ENCODE assay signal across 22 mouse cellular contexts in genomic region chr17:46590439-46590838, GRCm38 (mm10). TPM values are rescaled to one million over a fixed set of nuclear protein-coding genes. Genes with fewer than 3 reads are reported as not detected.
DNase-seq lines count a peak whose midpoint lies in the region; ATAC-seq and TF ChIP-seq lines count a peak whose summit lies in the region.
"Had no signal": no experiment of that assay in that cellular context is flagged by ENCODE, and none has a peak within 500 bp of the region (broad histone marks: within the 10 kb centered on the region; RNA-seq: fewer than 3 reads in every experiment).

No protein-coding gene starts in this region.

- TF ChIP-seq CTCF in intestine, postnatal 0 days (IDR thresholded peaks at IDR 0.05; ENCODE audit: low read depth) = no peak
- TF ChIP-seq CTCF in lung, postnatal 0 days (IDR thresholded peaks at IDR 0.05) = no peak
- no peak for TF ChIP-seq CTCF in lung, adult 2 months (IDR thresholded peaks at IDR 0.05; ENCODE audit: insufficient read depth, low read length)
- TF ChIP-seq CTCF in liver, postnatal 0 days (IDR thresholded peaks at IDR 0.05; ENCODE audit: low read depth) = no peak
- no peak for TF ChIP-seq CTCF in forebrain, postnatal 0 days (IDR thresholded peaks at IDR 0.05; ENCODE audit: low read depth)

- peak; percentile 50 for DNase-seq in lung, postnatal 0 days (ENCODE audit: low spot score)
- no peak for DNase-seq in lung, adult 2 months
- peak; percentile 53 for DNase-seq in liver, postnatal 0 days
- no peak for DNase-seq in right cerebral cortex, postnatal 25 days
- no peak for DNase-seq in forebrain, postnatal 0 days
- DNase-seq: adrenal gland, postnatal 10 days; cerebellum, adult 8-10 months; gastrocnemius, adult 2 months; layer of hippocampus, adult 9-11 months; left cerebral cortex, postnatal 4 days; retina, postnatal 1 day; right cerebral cortex, postnatal 4 days had no signal

- ATAC-seq in intestine, embryonic 15.5 days = peak; percentile 52
- ATAC-seq in intestine, postnatal 0 days = no peak; the same call in 1 of the 2 replicates
- ATAC-seq in lung, postnatal 0 days = no peak
- peak; percentile 74 for ATAC-seq in liver, postnatal 0 days
- no peak for ATAC-seq in erythroblast, adult 5-6 weeks (replicated peaks; ENCODE audit: low FRiP score, poor library complexity, severe bottlenecking)
- no peak for ATAC-seq in forebrain, postnatal 0 days
- ATAC-seq: midbrain, embryonic 15.5 days had no signal

- WGBS in intestine, embryonic 15.5 days = 65% methylated on average over 7 of the region's 7 CpGs
- WGBS in intestine, postnatal 0 days = 56% methylated on average over 7 of the region's 7 CpGs
- WGBS in lung, postnatal 0 days = 76% methylated on average over 7 of the region's 7 CpGs
- 77% methylated on average over 7 of the region's 7 CpGs for WGBS in lung, adult 2 months
- WGBS in liver, postnatal 0 days (ENCODE audit: insufficient replicate concordance) = 55% methylated on average over 7 of the region's 7 CpGs
- 86% methylated on average over 7 of the region's 7 CpGs for WGBS in forebrain, postnatal 0 days

- H3K9me3 ChIP-seq in intestine, embryonic 15.5 days = no peaks in the 10 kb centered on the region
- no peaks in the 10 kb centered on the region for H3K9me3 ChIP-seq in intestine, postnatal 0 days (ENCODE audit: control insufficient read depth)
- no peaks in the 10 kb centered on the region for H3K9me3 ChIP-seq in lung, postnatal 0 days (ENCODE audit: low read length)
- H3K9me3 ChIP-seq in liver, postnatal 0 days (ENCODE audit: low read length) = no peaks in the 10 kb centered on the region
- no peaks in the 10 kb centered on the region for H3K9me3 ChIP-seq in forebrain, postnatal 0 days (ENCODE audit: low read length)
- H3K9me3 ChIP-seq: embryonic facial prominence, embryonic 15.5 days; hindbrain, embryonic 13.5 days; limb, embryonic 15.5 days; midbrain, embryonic 15.5 days; neural tube, embryonic 12.5 days had no signal

- no peak for TF ChIP-seq POLR2A in lung, adult 2 months (IDR thresholded peaks at IDR 0.05; ENCODE audit: borderline replicate concordance, extremely low read depth, low read depth, low read length)

- H3K9ac ChIP-seq in intestine, embryonic 15.5 days = no peak overlapping the region
- no peak overlapping the region for H3K9ac ChIP-seq in intestine, postnatal 0 days (ENCODE audit: low read depth, low read length)
- H3K9ac ChIP-seq in lung, postnatal 0 days (replicated peaks; ENCODE audit: low read depth) = no peak overlapping the region
- H3K9ac ChIP-seq in liver, postnatal 0 days (replicated peaks) = no peak overlapping the region
- H3K9ac ChIP-seq in forebrain, postnatal 0 days = no peak overlapping the region
- H3K9ac ChIP-seq: embryonic facial prominence, embryonic 15.5 days; hindbrain, embryonic 13.5 days; limb, embryonic 15.5 days; midbrain, embryonic 15.5 days; neural tube, embryonic 12.5 days had no signal

- no peaks in the 10 kb centered on the region for H3K27me3 ChIP-seq in intestine, embryonic 15.5 days (replicated peaks)
- H3K27me3 ChIP-seq in intestine, postnatal 0 days (replicated peaks; ENCODE audit: control insufficient read depth, insufficient read depth, low read length) = no peaks in the 10 kb centered on the region
- no peaks in the 10 kb centered on the region for H3K27me3 ChIP-seq in lung, postnatal 0 days (replicated peaks; ENCODE audit: insufficient read depth, low read length)
- no peaks in the 10 kb centered on the region for H3K27me3 ChIP-seq in liver, postnatal 0 days (ENCODE audit: insufficient read depth, low read length)
- H3K27me3 ChIP-seq in forebrain, postnatal 0 days (ENCODE audit: insufficient read depth, low read length) = no peaks in the 10 kb centered on the region
- H3K27me3 ChIP-seq: embryonic facial prominence, embryonic 15.5 days; hindbrain, embryonic 13.5 days; limb, embryonic 15.5 days; midbrain, embryonic 15.5 days; neural tube, embryonic 12.5 days had no signal

- peaks cover 14% of the 10 kb centered on the region for H3K36me3 ChIP-seq in intestine, embryonic 15.5 days
- peaks cover 25% of the 10 kb centered on the region for H3K36me3 ChIP-seq in intestine, postnatal 0 days (ENCODE audit: control insufficient read depth, insufficient read depth)
- H3K36me3 ChIP-seq in lung, postnatal 0 days (ENCODE audit: insufficient read depth, low read length) = peaks cover 9% of the 10 kb centered on the region
- 0 out of 2 replicates have a peak, but pooled peaks cover 2% of the 10 kb centered on the region for H3K36me3 ChIP-seq in liver, postnatal 0 days (replicated peaks; ENCODE audit: insufficient read depth, low read length)
- H3K36me3 ChIP-seq in forebrain, postnatal 0 days (ENCODE audit: insufficient read depth) = peaks cover 31% of the 10 kb centered on the region; the same call in 1 of the 2 replicates

- no peak overlapping the region; the same call in 1 of the 2 replicates for H3K27ac ChIP-seq in intestine, embryonic 15.5 days
- no peak overlapping the region for H3K27ac ChIP-seq in intestine, postnatal 0 days (ENCODE audit: low read depth, low read length)
- 0 out of 2 replicates have a peak overlapping the region, but pooled peaks have one; percentile 14 for H3K27ac ChIP-seq in lung, postnatal 0 days (ENCODE audit: low read length)
- H3K27ac ChIP-seq in liver, postnatal 0 days (ENCODE audit: low read depth) = peak overlapping the region; percentile 39; the same call in 1 of the 2 replicates
- no peak overlapping the region for H3K27ac ChIP-seq in forebrain, postnatal 0 days (ENCODE audit: low read depth, low read length)
- H3K27ac ChIP-seq: embryonic facial prominence, embryonic 15.5 days; gastrocnemius, adult 2 months; hindbrain, embryonic 13.5 days; left cerebral cortex, adult 2 months; limb, embryonic 15.5 days; macrophage; midbrain, embryonic 15.5 days; neural tube, embryonic 12.5 days had no signal

- peaks cover 30% of the 10 kb centered on the region for H3K4me1 ChIP-seq in intestine, embryonic 15.5 days (replicated peaks)
- no peaks in the 10 kb centered on the region; the same call in 1 of the 2 replicates for H3K4me1 ChIP-seq in intestine, postnatal 0 days (replicated peaks; ENCODE audit: control insufficient read depth, insufficient read depth, low read length)
- no peaks in the 10 kb centered on the region; the same call in 1 of the 2 replicates for H3K4me1 ChIP-seq in lung, postnatal 0 days (ENCODE audit: insufficient read depth, low read depth, low read length)
- no peaks in the 10 kb centered on the region for H3K4me1 ChIP-seq in lung, adult 2 months (ENCODE audit: control insufficient read depth, insufficient read depth, low read length)
- peaks cover 8% of the 10 kb centered on the region for H3K4me1 ChIP-seq in liver, postnatal 0 days (ENCODE audit: insufficient read depth)
- no peaks in the 10 kb centered on the region for H3K4me1 ChIP-seq in forebrain, postnatal 0 days (ENCODE audit: insufficient read depth)

- TF ChIP-seq EP300 in lung, postnatal 0 days (IDR thresholded peaks at IDR 0.05) = no peak
- TF ChIP-seq EP300 in liver, postnatal 0 days (IDR thresholded peaks at IDR 0.05; ENCODE audit: low read depth) = no peak

- 0 out of 2 replicates have a peak overlapping the region, but pooled peaks have one; percentile 2 for H3K4me2 ChIP-seq in intestine, embryonic 15.5 days (replicated peaks)
- no peak overlapping the region for H3K4me2 ChIP-seq in intestine, postnatal 0 days (replicated peaks; ENCODE audit: low read depth)
- no peak overlapping the region for H3K4me2 ChIP-seq in lung, postnatal 0 days (replicated peaks; ENCODE audit: low read depth, low read length)
- H3K4me2 ChIP-seq in liver, postnatal 0 days (ENCODE audit: low read depth, low read length) = peak overlapping the region; percentile 36
- H3K4me2 ChIP-seq in forebrain, postnatal 0 days (ENCODE audit: low read depth) = no peak overlapping the region
- H3K4me2 ChIP-seq: embryonic facial prominence, embryonic 15.5 days; hindbrain, embryonic 13.5 days; limb, embryonic 15.5 days; midbrain, embryonic 15.5 days; neural tube, embryonic 12.5 days had no signal

- H3K4me3 ChIP-seq in intestine, embryonic 15.5 days (replicated peaks) = no peak overlapping the region
- H3K4me3 ChIP-seq in intestine, postnatal 0 days (ENCODE audit: low read depth, low read length) = no peak overlapping the region
- no peak overlapping the region for H3K4me3 ChIP-seq in lung, postnatal 0 days (ENCODE audit: low read depth, low read length)
- H3K4me3 ChIP-seq in lung, adult 2 months (replicated peaks; ENCODE audit: extremely low read depth, low read depth, low read length) = no peak overlapping the region
- no peak overlapping the region for H3K4me3 ChIP-seq in liver, postnatal 0 days (ENCODE audit: low read depth, low read length)
- no peak overlapping the region for H3K4me3 ChIP-seq in forebrain, postnatal 0 days (ENCODE audit: low read depth, low read length)
- H3K4me3 ChIP-seq: embryonic facial prominence, embryonic 15.5 days; gastrocnemius, adult 2 months; hindbrain, embryonic 13.5 days; left cerebral cortex, adult 2 months; limb, embryonic 15.5 days; midbrain, embryonic 15.5 days; neural tube, embryonic 12.5 days had no signal

RNA-seq across cellular contexts. Expression of gene Srf, which starts 34.5 kb away (rescaled TPM):
- 7.6 and 8.9 TPM in 2 replicates for polyA plus RNA-seq in intestine, embryonic 15.5 days (2015; fragmentation: Nextera tagmentation; extraction: Ambion mirVana)
- 5.1 and 5.2 TPM in 2 replicates for polyA plus RNA-seq in intestine, postnatal 0 days (2015; fragmentation: Nextera tagmentation; extraction: Ambion mirVana)
- 5.1 and 5.6 TPM in 2 replicates for polyA plus RNA-seq in lung, postnatal 0 days (2015; fragmentation: Nextera tagmentation; extraction: Ambion mirVana)
- polyA plus RNA-seq in lung, adult 2 months (2012; rRNA removed) = 162 and 190 TPM in 2 replicates
- 1.3 and 1.9 TPM in 2 replicates for polyA plus RNA-seq in liver, postnatal 0 days (2015; fragmentation: Nextera tagmentation; extraction: Ambion mirVana)
- total RNA-seq in erythroblast, adult 5-6 weeks (2015; ENCODE audit: low replicate concordance) = 7.3 and 11.5 TPM in 2 replicates
- 6.0 and 7.8 TPM in 2 replicates for total RNA-seq in erythroblast, adult 5-6 weeks (2017; ENCODE audit: low replicate concordance)
- total RNA-seq in forebrain, postnatal 0 days (2014; rRNA removed) = 47.2 and 57.0 TPM in 2 replicates
- 2.3 and 2.4 TPM in 2 replicates for polyA plus RNA-seq in forebrain, postnatal 0 days (2015; fragmentation: Nextera tagmentation; extraction: Ambion mirVana)

RNA-seq across cellular contexts. Expression of gene Ptk7, which starts 38.9 kb away (rescaled TPM):
- 61.8 and 66.2 TPM in 2 replicates for polyA plus RNA-seq in intestine, embryonic 15.5 days (2015; fragmentation: Nextera tagmentation; extraction: Ambion mirVana)
- 13.7 and 14.7 TPM in 2 replicates for polyA plus RNA-seq in intestine, postnatal 0 days (2015; fragmentation: Nextera tagmentation; extraction: Ambion mirVana)
- 73.2 and 75.8 TPM in 2 replicates for polyA plus RNA-seq in lung, postnatal 0 days (2015; fragmentation: Nextera tagmentation; extraction: Ambion mirVana)
- 52.6 and 57.3 TPM in 2 replicates for polyA plus RNA-seq in lung, adult 2 months (2012; rRNA removed)
- 3.0 and 3.5 TPM in 2 replicates for polyA plus RNA-seq in liver, postnatal 0 days (2015; fragmentation: Nextera tagmentation; extraction: Ambion mirVana)
- total RNA-seq in erythroblast, adult 5-6 weeks (2015; ENCODE audit: low replicate concordance) = not detected in 2 replicates
- total RNA-seq in erythroblast, adult 5-6 weeks (2017; ENCODE audit: low replicate concordance) = not detected in 2 replicates
- 42.4 and 56.6 TPM in 2 replicates for total RNA-seq in forebrain, postnatal 0 days (2014; rRNA removed)
- 18.9 and 19.7 TPM in 2 replicates for polyA plus RNA-seq in forebrain, postnatal 0 days (2015; fragmentation: Nextera tagmentation; extraction: Ambion mirVana)

RNA-seq across cellular contexts. Expression of gene Cul9, which starts 44.3 kb away (rescaled TPM):
- polyA plus RNA-seq in intestine, embryonic 15.5 days (2015; fragmentation: Nextera tagmentation; extraction: Ambion mirVana) = 2.8 and 3.4 TPM in 2 replicates
- 1.3 and 2.0 TPM in 2 replicates for polyA plus RNA-seq in intestine, postnatal 0 days (2015; fragmentation: Nextera tagmentation; extraction: Ambion mirVana)
- 3.5 and 3.8 TPM in 2 replicates for polyA plus RNA-seq in lung, postnatal 0 days (2015; fragmentation: Nextera tagmentation; extraction: Ambion mirVana)
- 25.3 and 27.5 TPM in 2 replicates for polyA plus RNA-seq in lung, adult 2 months (2012; rRNA removed)
- polyA plus RNA-seq in liver, postnatal 0 days (2015; fragmentation: Nextera tagmentation; extraction: Ambion mirVana) = 1.0 and 1.3 TPM in 2 replicates
- 1.3 TPM in 1 of 2 replicates, not detected in the other for total RNA-seq in erythroblast, adult 5-6 weeks (2015; ENCODE audit: low replicate concordance)
- total RNA-seq in erythroblast, adult 5-6 weeks (2017; ENCODE audit: low replicate concordance) = 3.3 and 4.5 TPM in 2 replicates
- 31.9 and 44.4 TPM in 2 replicates for total RNA-seq in forebrain, postnatal 0 days (2014; rRNA removed)
- polyA plus RNA-seq in forebrain, postnatal 0 days (2015; fragmentation: Nextera tagmentation; extraction: Ambion mirVana) = 9.7 and 13.7 TPM in 2 replicates

RNA-seq across cellular contexts. Expression of gene Klc4, which starts 55.4 kb away (rescaled TPM):
- 64.6 and 73.2 TPM in 2 replicates for polyA plus RNA-seq in intestine, embryonic 15.5 days (2015; fragmentation: Nextera tagmentation; extraction: Ambion mirVana)
- 102 and 107 TPM in 2 replicates for polyA plus RNA-seq in intestine, postnatal 0 days (2015; fragmentation: Nextera tagmentation; extraction: Ambion mirVana)
- 36.5 and 38.4 TPM in 2 replicates for polyA plus RNA-seq in lung, postnatal 0 days (2015; fragmentation: Nextera tagmentation; extraction: Ambion mirVana)
- polyA plus RNA-seq in lung, adult 2 months (2012; rRNA removed) = 22.6 and 24.1 TPM in 2 replicates
- polyA plus RNA-seq in liver, postnatal 0 days (2015; fragmentation: Nextera tagmentation; extraction: Ambion mirVana) = 10.7 and 12.6 TPM in 2 replicates
- 0.38 and 1.3 TPM in 2 replicates for total RNA-seq in erythroblast, adult 5-6 weeks (2015; ENCODE audit: low replicate concordance)
- 7.7 and 12.0 TPM in 2 replicates for total RNA-seq in erythroblast, adult 5-6 weeks (2017; ENCODE audit: low replicate concordance)
- 31.2 and 32.7 TPM in 2 replicates for total RNA-seq in forebrain, postnatal 0 days (2014; rRNA removed)
- polyA plus RNA-seq in forebrain, postnatal 0 days (2015; fragmentation: Nextera tagmentation; extraction: Ambion mirVana) = 20.3 and 21.3 TPM in 2 replicates

RNA-seq across cellular contexts. Expression of gene Mrpl2, which starts 55.6 kb away (rescaled TPM):
- 148 and 156 TPM in 2 replicates for polyA plus RNA-seq in intestine, embryonic 15.5 days (2015; fragmentation: Nextera tagmentation; extraction: Ambion mirVana)
- polyA plus RNA-seq in intestine, postnatal 0 days (2015; fragmentation: Nextera tagmentation; extraction: Ambion mirVana) = 138 and 139 TPM in 2 replicates
- polyA plus RNA-seq in lung, postnatal 0 days (2015; fragmentation: Nextera tagmentation; extraction: Ambion mirVana) = 69.2 and 88.6 TPM in 2 replicates
- 52.1 and 61.5 TPM in 2 replicates for polyA plus RNA-seq in lung, adult 2 months (2012; rRNA removed)
- 75.2 and 79.3 TPM in 2 replicates for polyA plus RNA-seq in liver, postnatal 0 days (2015; fragmentation: Nextera tagmentation; extraction: Ambion mirVana)
- total RNA-seq in erythroblast, adult 5-6 weeks (2015; ENCODE audit: low replicate concordance) = 35.5 and 61.9 TPM in 2 replicates
- 19.5 and 41.6 TPM in 2 replicates for total RNA-seq in erythroblast, adult 5-6 weeks (2017; ENCODE audit: low replicate concordance)
- total RNA-seq in forebrain, postnatal 0 days (2014; rRNA removed) = 51.4 and 62.9 TPM in 2 replicates
- polyA plus RNA-seq in forebrain, postnatal 0 days (2015; fragmentation: Nextera tagmentation; extraction: Ambion mirVana) = 96.2 and 111 TPM in 2 replicates

Comparison
In these comparisons a context has a peak if more than half of its experiments do, and no peak if none do; other contexts are left out.
1. ATAC-seq: peak in intestine, embryonic 15.5 days (single experiment) and liver, postnatal 0 days (single experiment); none in intestine, postnatal 0 days (single experiment), lung, postnatal 0 days (single experiment), erythroblast, adult 5-6 weeks (single experiment) and forebrain, postnatal 0 days (single experiment).
2. H3K4me2 ChIP-seq: peak in intestine, embryonic 15.5 days (single experiment) and liver, postnatal 0 days (single experiment); none in intestine, postnatal 0 days (single experiment), lung, postnatal 0 days (single experiment) and forebrain, postnatal 0 days (single experiment).
3. DNase-seq: peak in lung, postnatal 0 days (single experiment) and liver, postnatal 0 days (single experiment); none in lung, adult 2 months (single experiment), right cerebral cortex, postnatal 25 days (single experiment) and forebrain, postnatal 0 days (single experiment).
4. RNA of gene Srf, which starts 34.5 kb away (polyA plus RNA-seq): 162 to 190 TPM in lung, adult 2 months; 7.6 to 8.9 TPM in intestine, embryonic 15.5 days, 5.1 to 5.6 TPM in lung, postnatal 0 days, 5.1 to 5.2 TPM in intestine, postnatal 0 days, 2.3 to 2.4 TPM in forebrain, postnatal 0 days and 1.3 to 1.9 TPM in liver, postnatal 0 days; every median in the first group is over 10 times any median in the second.
5. H3K27ac ChIP-seq: peak in lung, postnatal 0 days (single experiment) and liver, postnatal 0 days (single experiment); none in intestine, embryonic 15.5 days (single experiment), intestine, postnatal 0 days (single experiment) and forebrain, postnatal 0 days (single experiment).